Mouse (Mus musculus): ENCODE data around the gene AC109138.7.

GRCm38 (mm10) chr19:4206971-4207370 lies 7.2 kb upstream of the AC109138.7 start:
- TF ChIP-seq HCFC1 (IDR thresholded peaks at IDR 0.05; ENCODE audit: borderline replicate concordance, insufficient read depth, low read length) (no peak), ZNF384 (IDR thresholded peaks at IDR 0.05; ENCODE audit: low read depth, low read length) (no peak), CHD2 (IDR thresholded peaks at IDR 0.05; ENCODE audit: low read depth, low read length) (no peak), MAFK (IDR thresholded peaks at IDR 0.05; ENCODE audit: insufficient read depth, low read depth, low read length) (no peak)
